Mouse (Mus musculus) large intestine, adult 2 months (tissue): ENCODE results near the gene Cluap1. TPM values are rescaled to one million over a fixed set of nuclear protein-coding genes. Genes with fewer than 3 reads are reported as not detected.

Experiments used
- DNase-seq: peaks from one replicate; pipeline ENCODE4 v3.0.0-alpha.2; 2012; ENCODE audit warnings: low read depth, low spot score
- WGBS: fragments of 180-500 bp; shearing (Covaris S2); methylation state at CpG from one replicate; pipeline ENCODE4 v1.1.7; 2018; 5-methylcytosine and 5-hydroxymethylcytosine counted together
- polyA plus RNA-seq: library from polyadenylated mRNA; depleted of rRNA; stranded (reverse); fragments of >200 nt; gene quantifications from 2 replicates; pipeline ENCODE4 v1.2.3, GENCODE M21; 2012; rRNA removed

Cluap1 gene
- 3.5 and 4.1 TPM in 2 replicates for polyA plus RNA-seq

DNA sequence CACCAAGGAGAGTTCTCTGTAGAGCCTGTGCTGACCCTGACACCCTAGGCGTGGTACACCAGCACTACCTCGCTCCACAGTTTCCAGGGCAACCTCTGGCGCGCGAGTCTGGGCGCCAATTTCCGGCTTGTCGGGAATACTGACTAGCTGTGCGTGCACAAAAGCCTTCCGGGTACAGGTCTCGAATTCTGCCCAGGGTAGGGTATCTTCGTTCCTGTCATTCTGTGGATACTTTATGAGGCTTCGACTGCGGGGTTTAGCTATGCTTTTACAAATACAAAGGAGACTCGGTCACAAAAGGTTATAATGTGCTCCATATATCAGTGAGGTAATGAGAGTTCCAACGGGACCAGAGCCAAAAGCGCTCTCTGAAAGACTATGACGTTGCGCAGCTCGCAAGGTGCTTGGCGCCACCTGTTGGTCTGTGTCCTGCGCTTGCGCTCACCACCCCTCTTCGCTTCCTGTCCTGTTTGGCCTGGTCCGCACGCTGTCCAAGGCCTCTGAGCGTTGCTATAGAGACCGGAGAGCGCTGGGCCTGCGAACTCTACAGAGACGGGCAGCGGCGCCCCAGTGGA, at the start of gene Cluap1, which contains the start of gene 1700037C18Rik:
Gene Cluap1, plus strand, starts transcription at position 265 of the 575 bp plus-strand sequence.
Gene 1700037C18Rik, minus strand, starts transcription at position 153 of the 575 bp plus-strand sequence.
- DNase-seq = peak; percentile 81
- WGBS = under 1% methylated on average over 33 of the region's 33 CpGs

- 91% methylated on average over 4 of the region's 4 CpGs for WGBS
- DNase-seq = no peak
These were observed 49.3 kb upstream of the Cluap1 start for GRCm38 (mm10) chr16:3859254-3859653.

DNA sequence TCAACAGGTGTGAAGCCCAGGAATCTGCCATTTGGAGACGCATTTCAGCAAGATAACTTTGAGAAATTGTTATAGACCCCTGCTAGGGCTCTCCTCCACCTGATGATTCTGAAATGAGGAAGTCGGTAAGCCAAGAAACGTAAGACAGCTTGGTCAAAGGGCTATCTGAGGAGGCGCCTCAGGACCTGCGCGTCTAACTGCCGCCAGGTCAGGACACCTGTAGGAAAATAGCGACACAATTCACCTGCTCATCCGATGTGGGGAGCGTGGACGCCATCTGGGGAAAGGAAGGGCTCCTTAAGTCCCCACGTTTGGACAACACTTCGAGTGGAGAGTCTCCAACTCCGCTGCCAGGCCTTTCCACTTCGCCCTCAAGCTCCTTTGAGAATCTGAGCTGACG, 36.8 kb upstream of the Cluap1 start:
- 2% methylated on average over 16 of the region's 16 CpGs for WGBS
- no peak for DNase-seq

DNA sequence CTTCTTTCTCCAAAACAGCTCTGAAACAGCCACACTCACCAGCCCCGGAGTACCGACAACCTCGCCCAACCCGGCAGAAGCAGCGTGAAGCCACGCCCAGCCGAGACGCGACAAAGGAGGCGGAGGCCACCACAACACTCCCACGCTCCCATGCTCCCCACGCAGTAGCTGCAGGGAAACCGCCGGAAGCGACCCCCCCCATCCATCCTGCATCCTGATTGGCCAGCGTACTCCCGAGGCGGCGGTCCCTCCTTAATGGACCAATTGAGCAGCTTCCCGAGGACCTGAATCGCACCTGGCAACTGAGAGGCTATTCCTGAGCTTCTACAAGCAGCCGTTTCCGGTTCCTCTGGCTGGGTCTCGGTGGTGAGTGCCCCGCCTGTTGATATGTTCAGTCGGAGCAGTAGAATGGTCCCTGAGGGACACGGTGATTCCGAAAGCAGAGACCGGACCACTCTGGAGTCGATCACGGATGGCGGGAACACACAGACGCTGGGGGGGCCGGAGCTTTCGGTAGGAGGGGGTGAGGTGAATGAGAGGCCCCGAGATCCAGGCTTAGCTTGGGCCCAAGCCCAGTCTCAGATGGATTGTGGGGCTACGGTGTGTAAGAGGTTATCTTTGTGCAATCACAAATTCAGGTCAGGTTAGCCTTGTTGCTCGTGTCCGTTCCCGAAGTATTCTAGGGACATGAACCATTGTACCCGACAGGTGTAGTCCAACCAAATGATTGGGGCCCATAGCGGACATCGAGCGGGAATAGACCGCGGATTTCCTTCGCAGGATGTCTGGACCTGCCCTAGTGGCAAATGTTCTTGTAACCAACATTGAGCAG, 36.2 kb upstream of the Cluap1 start, which contains the start of gene Naa60:
Gene Naa60, plus strand, starts transcription at position 160 of the 832 bp plus-strand sequence.
- 3% methylated on average over 47 of the region's 47 CpGs for WGBS
- DNase-seq = peak; percentile 75

GRCm38 (mm10) chr16:3876346-3876745, 32.3 kb upstream of the Cluap1 start:
- WGBS = 92% methylated on average over 4 of the region's 4 CpGs
- no peak for DNase-seq

DNA sequence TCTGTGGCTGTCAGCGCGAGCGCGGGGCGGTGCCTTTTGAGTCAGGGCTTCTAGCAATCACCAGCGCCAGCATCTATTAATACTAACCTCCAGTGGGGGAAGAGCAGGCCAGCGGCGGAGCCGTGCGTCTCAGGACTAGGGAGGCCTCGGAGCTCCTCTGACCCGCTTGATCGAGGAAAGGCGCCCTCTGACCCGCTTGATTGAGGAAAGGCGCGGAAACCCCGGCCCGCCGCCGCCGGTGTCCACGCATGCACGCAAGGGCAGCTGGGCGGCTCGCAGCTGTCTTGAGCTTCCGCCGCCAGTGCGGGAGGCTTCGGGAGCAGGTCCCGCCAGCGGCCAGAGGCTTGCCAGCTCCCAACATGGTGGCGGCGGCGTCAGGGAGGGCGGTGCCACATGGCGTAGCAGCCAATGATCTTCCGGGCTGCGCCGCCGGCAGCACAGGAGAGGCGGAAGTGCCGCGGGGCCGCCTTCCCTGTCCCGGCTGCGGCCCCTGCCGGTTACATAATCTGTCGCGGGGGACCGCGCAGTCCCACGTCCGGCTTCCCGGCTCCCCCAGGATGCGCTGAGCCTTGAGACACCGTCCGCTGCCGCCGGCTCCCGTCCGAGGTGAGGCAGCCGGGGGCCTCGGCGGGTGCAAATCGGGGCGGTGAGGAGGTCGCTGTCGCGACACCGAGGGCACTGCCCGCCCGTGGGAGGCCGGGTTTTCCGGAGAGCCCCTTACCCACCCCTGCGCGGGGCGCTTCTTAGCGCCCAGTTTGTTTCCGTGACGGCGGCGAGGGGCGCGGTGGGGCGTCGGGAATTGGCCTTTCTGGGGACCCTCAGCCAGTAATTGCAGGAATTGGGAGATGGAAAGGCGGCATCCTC, 24.2 kb upstream of the Cluap1 start, which contains the start of the genes Zfp597 and Gm20695:
Gene Zfp597, minus strand, starts transcription at position 361 of the 864 bp plus-strand sequence.
Gene Gm20695, plus strand, starts transcription at position 448 of the 864 bp plus-strand sequence.
- WGBS = under 1% methylated on average over 88 of the region's 88 CpGs

DNA sequence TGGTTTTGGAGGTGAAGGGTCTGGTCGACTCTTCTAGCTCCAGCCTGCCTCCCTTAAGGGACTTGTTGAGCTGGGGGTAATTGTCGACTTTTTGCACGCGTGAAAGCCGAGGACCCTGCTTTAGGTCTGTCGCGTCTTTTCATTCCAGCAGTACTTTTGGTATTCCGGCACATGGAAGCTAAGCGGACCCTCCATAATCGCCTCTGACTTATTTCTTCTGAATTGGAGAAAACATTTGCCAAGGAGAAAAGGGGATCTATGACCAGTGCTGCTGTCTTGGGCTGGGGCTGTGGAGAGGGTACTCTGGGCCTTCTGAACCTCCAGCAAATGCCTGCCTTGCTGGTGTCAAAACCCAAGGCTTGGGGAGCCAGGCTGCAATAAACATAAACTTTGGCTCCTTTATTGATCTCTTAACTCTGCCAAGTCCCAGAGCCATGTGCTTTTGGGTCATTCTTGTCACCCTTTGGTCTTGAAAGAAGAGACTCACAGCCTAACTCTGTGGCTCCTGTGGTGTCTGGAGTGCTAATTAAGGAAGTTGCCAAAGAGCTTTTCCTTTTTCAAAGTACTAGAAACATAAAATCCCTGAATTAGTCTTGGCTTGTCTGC, 23.4 kb upstream of the Cluap1 start:
- DNase-seq = no peak

More for the DNA sequence above, 24.2 kb upstream of the Cluap1 start, which contains the start of the genes Zfp597 and Gm20695:
- DNase-seq = peak; percentile 77

DNA sequence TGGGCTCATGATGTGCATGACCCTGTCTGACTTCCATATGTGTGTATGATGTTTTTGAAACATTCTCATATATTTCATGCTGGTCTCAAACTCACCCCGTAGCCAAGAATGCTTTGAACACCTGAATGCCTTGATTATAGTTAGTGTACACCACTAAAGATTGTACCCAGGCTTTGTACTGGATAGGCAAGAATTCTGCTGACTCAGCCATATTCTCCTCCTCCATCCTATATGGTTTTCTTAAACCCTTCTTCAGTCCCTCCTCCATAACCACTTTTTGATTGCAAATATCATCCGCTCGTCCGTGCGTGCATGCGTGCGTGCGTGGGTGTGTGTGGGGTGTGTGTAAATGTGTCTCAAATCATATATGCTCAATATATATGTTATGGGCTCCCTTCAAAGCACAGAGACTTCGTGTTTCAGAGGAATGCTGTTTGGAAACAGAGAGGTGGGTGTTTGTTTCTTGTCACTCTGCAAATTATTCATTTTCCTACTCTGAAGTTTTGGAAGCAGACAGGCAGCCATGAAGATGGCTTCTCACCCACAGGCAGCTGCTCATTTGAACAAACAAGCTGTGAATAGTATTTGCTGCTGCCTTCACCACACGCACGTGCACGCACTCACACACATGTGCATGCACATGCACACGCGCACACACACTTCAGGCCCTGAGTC, 16.8 kb upstream of the Cluap1 start:
- 93% methylated on average over 14 of the region's 14 CpGs for WGBS
- DNase-seq = no peak

More for the DNA sequence above, 23.4 kb upstream of the Cluap1 start:
- whole genome bisulfite sequencing = 0% methylated on average over 10 of the region's 10 CpGs

- WGBS = 36% methylated on average over 3 of the region's 3 CpGs
- DNase-seq = no peak
These were observed 14.9 kb upstream of the Cluap1 start for GRCm38 (mm10) chr16:3893739-3894138.

- WGBS = 42% methylated on average over 9 of the region's 9 CpGs
- DNase-seq = peak; percentile 75
These were observed 13.3 kb upstream of the Cluap1 start for GRCm38 (mm10) chr16:3895173-3895792.

- 60% methylated on average over 6 of the region's 6 CpGs for WGBS
- no peak for DNase-seq
These were observed 12.6 kb upstream of the Cluap1 start for GRCm38 (mm10) chr16:3896046-3896445.

DNA sequence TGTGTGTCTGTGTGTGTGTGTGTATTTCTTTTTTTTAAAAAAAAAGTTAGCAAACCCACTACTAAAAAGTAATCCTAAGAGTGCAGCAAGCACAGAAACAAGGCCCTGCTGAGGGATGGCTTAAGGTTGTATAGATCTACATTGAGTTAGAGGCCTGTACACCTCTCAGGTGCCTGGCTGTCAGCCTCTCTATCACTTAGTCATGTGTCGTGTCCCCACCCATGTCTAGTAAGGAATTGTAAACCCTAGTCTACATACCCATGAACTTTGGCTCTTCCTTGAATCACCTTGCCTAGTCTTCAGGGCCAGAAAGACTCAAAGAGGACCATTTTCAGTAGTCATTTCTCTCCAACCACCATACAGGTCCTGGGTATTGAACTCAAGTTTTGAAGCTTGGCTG, 12.0 kb upstream of the Cluap1 start:
- whole genome bisulfite sequencing = 55% methylated on average over 1 of the region's 1 CpGs
- DNase-seq = no peak

DNA sequence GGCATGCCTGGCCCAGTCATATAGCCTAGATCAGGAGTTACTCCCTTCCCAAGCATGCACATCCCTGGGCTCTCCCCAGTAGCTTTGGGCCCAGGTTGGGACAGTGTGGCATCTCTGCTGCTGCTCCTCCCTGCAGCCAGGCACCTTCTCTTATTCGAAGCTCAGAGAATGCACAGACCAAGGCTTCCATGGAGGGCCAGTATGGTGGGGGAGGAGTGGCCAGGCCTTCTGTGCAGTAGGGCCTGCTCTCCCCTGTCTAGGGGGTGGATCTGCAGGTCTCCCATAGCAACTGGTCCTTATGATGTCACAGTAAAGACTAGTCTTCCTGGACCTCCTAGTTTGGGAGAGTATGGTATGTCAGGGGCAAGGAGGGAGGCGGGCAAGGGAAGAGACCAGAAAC, 1.1 kb upstream of the Cluap1 start:
- DNase-seq = no peak
- 76% methylated on average over 2 of the region's 2 CpGs for WGBS

DNA sequence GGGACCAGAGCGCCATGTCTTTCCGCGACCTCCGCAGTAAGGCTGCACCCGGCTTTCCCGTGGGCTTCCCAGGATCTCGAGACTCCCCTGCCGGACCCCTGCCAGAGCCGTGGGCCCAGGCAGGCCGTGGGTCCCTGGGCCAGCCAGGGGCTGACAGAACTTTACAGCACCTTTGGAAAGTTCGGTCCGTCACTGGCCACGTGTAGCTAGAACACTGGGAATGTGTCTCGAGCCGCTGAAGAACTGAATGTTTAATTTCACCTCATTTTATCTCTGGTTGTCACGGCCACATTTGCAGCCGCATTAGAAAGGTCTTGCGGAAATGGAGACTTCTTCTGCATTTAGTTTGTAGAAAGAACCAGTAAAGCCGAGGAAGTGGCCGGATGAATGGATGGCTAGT, 517 bp downstream of the Cluap1 start:
- no peak for DNase-seq
- 1% methylated on average over 20 of the region's 20 CpGs for WGBS

- no peak for DNase-seq
- WGBS = 98% methylated on average over 2 of the region's 2 CpGs
These were observed 12.2 kb downstream of the Cluap1 start for GRCm38 (mm10) chr16:3920756-3921155.

DNA sequence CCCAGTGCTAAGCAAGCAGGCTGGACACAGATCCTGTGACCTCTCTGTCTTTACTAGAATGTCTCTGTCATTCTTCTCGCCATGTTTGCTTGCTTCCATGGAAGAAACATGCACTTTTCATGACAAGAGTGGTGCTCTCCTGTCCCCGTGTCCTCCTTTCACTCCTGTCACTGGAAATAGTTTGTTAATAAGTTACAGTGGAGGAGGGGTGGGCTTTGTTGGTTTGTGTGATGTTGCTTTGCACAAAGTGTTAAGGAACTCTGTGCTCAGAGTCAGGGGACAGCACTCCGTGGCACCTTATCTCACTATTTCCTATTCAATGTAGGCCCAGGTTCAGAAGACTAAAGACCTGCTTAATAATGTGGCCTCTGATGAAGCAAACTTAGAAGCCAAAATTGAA, 14.9 kb downstream of the Cluap1 start:
- no peak for DNase-seq
- 94% methylated on average over 3 of the region's 3 CpGs for WGBS

DNA sequence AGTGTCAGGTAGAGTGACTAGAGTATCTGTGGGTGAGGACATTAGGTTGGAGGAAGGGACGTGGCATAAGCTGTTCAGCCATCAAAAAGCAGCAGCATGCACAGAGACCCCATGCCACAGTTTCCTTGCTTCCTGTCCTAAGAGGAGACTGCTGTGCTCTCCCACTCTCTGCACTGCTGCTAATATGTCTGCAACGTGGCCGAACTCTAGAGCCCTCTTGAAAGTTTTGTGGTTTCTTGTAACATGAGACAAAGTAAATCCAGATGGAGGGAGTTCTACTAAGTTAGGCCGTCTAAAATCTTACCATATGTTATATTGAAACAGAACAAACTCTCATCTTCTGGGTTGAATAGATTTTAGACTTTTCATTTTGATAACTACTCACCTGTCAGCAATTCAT, 15.4 kb downstream of the Cluap1 start:
- DNase-seq = no peak
- WGBS = 83% methylated on average over 4 of the region's 4 CpGs

DNA sequence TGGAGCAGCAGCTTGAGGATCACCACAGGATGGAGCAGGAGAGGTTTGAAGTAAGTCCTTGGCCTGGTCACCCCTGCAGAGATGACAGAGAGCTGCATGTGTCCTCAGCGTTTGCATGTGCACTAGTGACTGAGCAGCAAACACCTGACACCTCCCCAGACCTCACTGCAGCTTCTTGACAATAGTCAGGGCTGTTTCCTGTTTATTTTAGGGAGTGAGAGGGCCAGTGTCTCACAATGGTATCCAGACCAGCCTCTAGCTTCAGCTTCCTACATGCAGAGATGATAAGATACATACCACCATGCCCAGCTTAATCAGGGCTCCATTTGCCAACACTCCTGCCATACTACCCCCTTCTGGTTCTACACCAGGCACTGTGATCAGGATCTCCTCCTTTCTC, 20.0 kb downstream of the Cluap1 start:
- 20% methylated on average over 1 of the region's 1 CpGs for WGBS
- DNase-seq = no peak
